Mouse (Mus musculus) bone marrow macrophage, adult 2 months (primary cell): ENCODE results near the gene Slc25a17. TPM values are rescaled to one million over a fixed set of nuclear protein-coding genes. Genes with fewer than 3 reads are reported as not detected.

Experiments used
- H3K27ac ChIP-seq: 2 replicates; pipeline ENCODE4 v1.5.1; 2012; ENCODE audit warnings: low read depth, low read length; ENCODE audit not compliant: insufficient read depth
- H3K4me1 ChIP-seq: 2 replicates; pipeline ENCODE4 v1.6.1; 2012; ENCODE audit warnings: low read length; ENCODE audit not compliant: control insufficient read depth, insufficient read depth
- H3K4me3 ChIP-seq: 2 replicates; pipeline ENCODE4 v1.5.1; 2012; ENCODE audit warnings: mild to moderate bottlenecking, low read length, moderate library complexity; ENCODE audit not compliant: insufficient read depth
- CTCF ChIP-seq: IDR thresholded peaks from 2 replicates; pipeline ENCODE4 v1.5.1; 2012; ENCODE audit warnings: low read depth, mild to moderate bottlenecking, low read length, moderate library complexity
- POLR2A ChIP-seq: IDR thresholded peaks from 2 replicates; pipeline ENCODE4 v1.6.1; 2012; ENCODE audit warnings: mild to moderate bottlenecking, low read depth, low read length, borderline replicate concordance
- polyA plus RNA-seq: library from polyadenylated mRNA; stranded (reverse); fragments of >200 nt; gene quantifications from 2 replicates; pipeline ENCODE4 v1.2.4, GENCODE M21; 2012; ENCODE audit not compliant: missing spikeins, insufficient read depth, insufficient read length

The Slc25a17 gene
- polyA plus RNA-seq, 1 experiment: 38.0 TPM

- Histone ChIP-seq H3K4me3 (no peak overlapping the region), H3K4me1 (peaks cover 10% of the 10 kb centered on the region)
Measured at GRCm38 (mm10) chr15:81294386-81294785, 66.2 kb downstream of the Slc25a17 start.

GRCm38 (mm10) chr15:81290747-81291146, 69.9 kb downstream of the Slc25a17 start:
- Histone ChIP-seq H3K27ac (no peak overlapping the region), H3K4me3 (no peak overlapping the region), H3K4me1 (no peaks in the 10 kb centered on the region)
- TF ChIP-seq CTCF (no peak), POLR2A (no peak)

More at GRCm38 (mm10) chr15:81294386-81294785, 66.2 kb downstream of the Slc25a17 start:
- H3K27ac ChIP-seq: no peak overlapping the region
- TF ChIP-seq POLR2A: no peak
- TF ChIP-seq CTCF: no peak

GRCm38 (mm10) chr15:81290230-81290629, 70.4 kb downstream of the Slc25a17 start:
- Histone ChIP-seq H3K4me3 (no peak overlapping the region), H3K4me1 (no peaks in the 10 kb centered on the region), H3K27ac (no peak overlapping the region)
- TF ChIP-seq POLR2A (no peak), CTCF (no peak)

- TF ChIP-seq CTCF: no peak
- no peak for TF ChIP-seq POLR2A
- no peaks in the 10 kb centered on the region for H3K4me1 ChIP-seq
Measured at GRCm38 (mm10) chr15:81284121-81284734, 76.4 kb downstream of the Slc25a17 start.

GRCm38 (mm10) chr15:81278699-81279098, 81.9 kb downstream of the Slc25a17 start:
- TF ChIP-seq CTCF: no peak
- TF ChIP-seq POLR2A: no peak
- H3K4me1 ChIP-seq: no peaks in the 10 kb centered on the region
- no peak overlapping the region for H3K27ac ChIP-seq
- no peak overlapping the region for H3K4me3 ChIP-seq

More at GRCm38 (mm10) chr15:81284121-81284734, 76.4 kb downstream of the Slc25a17 start:
- H3K27ac ChIP-seq: no peak overlapping the region
- no peak overlapping the region for H3K4me3 ChIP-seq

GRCm38 (mm10) chr15:81277928-81278327, 82.7 kb downstream of the Slc25a17 start:
- H3K27ac ChIP-seq: no peak overlapping the region
- no peak overlapping the region for H3K4me3 ChIP-seq
- TF ChIP-seq CTCF (no peak), POLR2A (no peak)

GRCm38 (mm10) chr15:81273361-81273760, 87.3 kb downstream of the Slc25a17 start:
- no peaks in the 10 kb centered on the region for H3K4me1 ChIP-seq
- no peak overlapping the region for H3K27ac ChIP-seq
- TF ChIP-seq POLR2A: no peak
- TF ChIP-seq CTCF: no peak
- no peak overlapping the region for H3K4me3 ChIP-seq

More at GRCm38 (mm10) chr15:81277928-81278327, 82.7 kb downstream of the Slc25a17 start:
- no peaks in the 10 kb centered on the region for H3K4me1 ChIP-seq

GRCm38 (mm10) chr15:81272305-81273053, 88.1 kb downstream of the Slc25a17 start:
- no peak overlapping the region for H3K4me3 ChIP-seq
- no peak overlapping the region for H3K27ac ChIP-seq
- TF ChIP-seq CTCF (no peak), POLR2A (no peak)
- H3K4me1 ChIP-seq: no peaks in the 10 kb centered on the region

Other genes starting within 250 kb of the Slc25a17 start
- gene Mrtfa, start 170.1 kb downstream of the Slc25a17 start, polyA plus RNA-seq: 62.6 and 66.0 TPM in 2 replicates
- not detected in 2 replicates for gene Mchr1, start 125.3 kb downstream of the Slc25a17 start, polyA plus RNA-seq
- gene St13, start 39.3 kb upstream of the Slc25a17 start, polyA plus RNA-seq: 166 and 202 TPM in 2 replicates
- gene Xpnpep3, start 39.3 kb upstream of the Slc25a17 start, polyA plus RNA-seq: 8.8 and 9.8 TPM in 2 replicates
- gene Dnajb7, start 47.5 kb upstream of the Slc25a17 start, polyA plus RNA-seq: 0.79 TPM in 1 of 2 replicates, not detected in the other
- gene Rbx1, start 105.5 kb upstream of the Slc25a17 start, polyA plus RNA-seq: 113 and 142 TPM in 2 replicates
- gene Ep300, start 224.5 kb upstream of the Slc25a17 start, polyA plus RNA-seq: 66.3 and 72.9 TPM in 2 replicates